Mouse (Mus musculus) layer of hippocampus, postnatal 10 days (tissue): ENCODE measurements around the gene Grm5. TPM values are rescaled to one million over a fixed set of nuclear protein-coding genes. Genes with fewer than 3 reads are reported as not detected.

Experiments
- DNase-seq, 2 experiments: peaks; one replicate each; pipeline ENCODE4 v3.0.0; 2021; ENCODE audit warnings: low spot score in 2 of 2
- long read RNA-seq: library from polyadenylated mRNA; stranded (forward); transcript quantifications from one replicate; pipeline ENCODE4 v2.0.0, GENCODE M21; 2023
- total RNA-seq, 2 experiments: library from RNA; stranded (reverse); gene quantifications; 2 replicates each; pipeline ENCODE4 v1.2.3; 2021

Gene Grm5
- total RNA-seq = 100 to 1,000 TPM; 235 to 237 TPM
- long read RNA-seq, partial matches to known transcripts = 21 of 22 reads
- long read RNA-seq, other reads (novel, unspliced or antisense) = 1 of 22 reads

GRCm38 (mm10) chr7:87583868-87584267, at the start of gene Grm5:
TSS of gene Grm5 (plus strand) at chr7:87584168.
- no peak for DNase-seq

- DNase-seq = no peak
These were observed 44.9 kb upstream of the Grm5 start for GRCm38 (mm10) chr7:87539031-87539430.

GRCm38 (mm10) chr7:87565300-87565699, 18.7 kb upstream of the Grm5 start:
- no peak for DNase-seq

- DNase-seq = no peak
These were observed 17.5 kb upstream of the Grm5 start for GRCm38 (mm10) chr7:87566476-87566875.

GRCm38 (mm10) chr7:87584281-87584701, 323 bp downstream of the Grm5 start:
- peak; percentile 63 to 74 for DNase-seq

- DNase-seq = peak; percentile 43 to 59
These were observed 2.4 kb downstream of the Grm5 start for GRCm38 (mm10) chr7:87586271-87586937.

- no peak for DNase-seq
These were observed 4.0 kb downstream of the Grm5 start for GRCm38 (mm10) chr7:87587976-87588375.

GRCm38 (mm10) chr7:87626251-87626650, 42.3 kb downstream of the Grm5 start:
- DNase-seq = no peak

GRCm38 (mm10) chr7:87635530-87635929, 51.6 kb downstream of the Grm5 start:
- DNase-seq = no peak

- no peak for DNase-seq
These were observed 66.6 kb downstream of the Grm5 start for GRCm38 (mm10) chr7:87650610-87651009.

- DNase-seq = no peak
These were observed 77.8 kb downstream of the Grm5 start for GRCm38 (mm10) chr7:87661794-87662193.

- DNase-seq = no peak
These were observed 80.1 kb downstream of the Grm5 start for GRCm38 (mm10) chr7:87664041-87664440.

- no peak for DNase-seq
These were observed 132.4 kb downstream of the Grm5 start for GRCm38 (mm10) chr7:87716393-87716792.

- DNase-seq = no peak
These were observed 134.7 kb downstream of the Grm5 start for GRCm38 (mm10) chr7:87718631-87719030.

- DNase-seq = no peak
These were observed 150.5 kb downstream of the Grm5 start for GRCm38 (mm10) chr7:87734511-87734910.

- no peak for DNase-seq
These were observed 178.0 kb downstream of the Grm5 start for GRCm38 (mm10) chr7:87761945-87762344.

GRCm38 (mm10) chr7:87762376-87762775, 178.4 kb downstream of the Grm5 start:
- no peak for DNase-seq

- no peak for DNase-seq
These were observed 203.6 kb downstream of the Grm5 start for GRCm38 (mm10) chr7:87787560-87787959.

GRCm38 (mm10) chr7:87788963-87789362, 205.0 kb downstream of the Grm5 start:
- no peak for DNase-seq

GRCm38 (mm10) chr7:87793896-87794295, 209.9 kb downstream of the Grm5 start:
- no peak for DNase-seq

- DNase-seq = no peak
These were observed 240.9 kb downstream of the Grm5 start for GRCm38 (mm10) chr7:87824898-87825297.

- DNase-seq = no peak
These were observed 250.7 kb downstream of the Grm5 start for GRCm38 (mm10) chr7:87834669-87835068.

GRCm38 (mm10) chr7:87838579-87838978, 254.6 kb downstream of the Grm5 start:
- no peak for DNase-seq
